In the genomic region with DNA sequence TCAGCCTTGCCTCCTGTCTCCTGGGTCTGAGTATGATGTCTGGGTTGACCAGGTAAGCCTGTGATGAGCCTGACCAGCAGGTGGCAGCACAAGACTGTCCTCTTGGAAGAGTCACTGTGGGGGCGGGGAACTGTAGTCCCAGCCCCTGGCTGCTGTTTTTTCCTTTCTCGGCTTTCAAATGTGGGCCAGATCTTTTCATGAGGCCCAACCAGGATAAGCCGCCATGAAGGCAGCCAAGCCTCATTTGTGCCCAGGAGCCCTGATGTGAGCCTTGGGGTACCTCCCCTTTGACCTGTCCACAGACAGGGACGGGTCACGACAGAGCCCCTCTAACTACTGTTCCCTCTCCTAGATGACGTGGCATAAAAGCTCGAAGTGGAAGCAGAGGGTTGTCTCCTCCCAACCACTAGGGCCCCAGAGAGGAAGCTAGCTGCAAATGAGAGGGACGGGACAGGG, we compare ENCODE assay signal across 1 mouse cellular context.
TF ChIP-seq lines count a peak whose summit lies in the region.

No protein-coding gene starts in this region.

TF ChIP-seq in CH12.LX, 34 proteins besides CTCF, POLR2A, EP300 and RAD21 (continued from another document):
- TF ChIP-seq TBP (conservative IDR thresholded peaks at IDR 0.05; ENCODE audit: low read depth, low read length) (no peak; the same call in 1 of the 2 replicates), NELFE (IDR thresholded peaks at IDR 0.05; ENCODE audit: low read depth, low read length) (peak; percentile 60), NRF1 (IDR thresholded peaks at IDR 0.05; ENCODE audit: low read depth, low read length) (no peak), JUN (IDR thresholded peaks at IDR 0.05; ENCODE audit: insufficient read depth, low read depth, low read length) (no peak), ZKSCAN1 (IDR thresholded peaks at IDR 0.05; ENCODE audit: borderline replicate concordance, low read depth, low read length) (no peak), ELF1 (IDR thresholded peaks at IDR 0.05; ENCODE audit: low read depth, low read length) (peak; percentile 7; the same call in 1 of the 2 replicates), TCF12 (IDR thresholded peaks at IDR 0.05; ENCODE audit: low read depth, low read length) (peak; percentile 56; the same call in 1 of the 2 replicates), ZC3H11A (IDR thresholded peaks at IDR 0.05; ENCODE audit: low read depth, low read length) (peak; percentile 73), KAT2A (IDR thresholded peaks at IDR 0.05; ENCODE audit: insufficient replicate concordance, low read length) (no peak), UBTF (IDR thresholded peaks at IDR 0.05; ENCODE audit: low read depth, low read length) (no peak), MAFK (IDR thresholded peaks at IDR 0.05; ENCODE audit: insufficient replicate concordance, low read length) (no peak), MEF2A (IDR thresholded peaks at IDR 0.05; ENCODE audit: borderline replicate concordance, low read depth, low read length) (peak; percentile 77; the same call in 1 of the 2 replicates), HCFC1 (IDR thresholded peaks at IDR 0.05; ENCODE audit: low read depth, low read length) (peak; percentile 48), USF1 (IDR thresholded peaks at IDR 0.05; ENCODE audit: low read depth, low read length) (no peak), E2F4 (IDR thresholded peaks at IDR 0.05; ENCODE audit: insufficient replicate concordance, low read depth, low read length) (no peak), POLR2AphosphoS2 (IDR thresholded peaks at IDR 0.05; ENCODE audit: low read depth, low read length) (peak; percentile 58; the same call in 1 of the 2 replicates), ETS1 (conservative IDR thresholded peaks at IDR 0.05; ENCODE audit: low read depth, low read length) (no peak), GABPA (IDR thresholded peaks at IDR 0.05; ENCODE audit: insufficient replicate concordance, low read depth, low read length) (no peak), RCOR1 (conservative IDR thresholded peaks at IDR 0.05; ENCODE audit: low read depth, low read length) (no peak), MXI1 (IDR thresholded peaks at IDR 0.05; ENCODE audit: low read depth, low read length) (peak; percentile 63; the same call in 1 of the 2 replicates), IRF4 (IDR thresholded peaks at IDR 0.05; ENCODE audit: low read depth, low read length) (peak; percentile 84), MAZ (IDR thresholded peaks at IDR 0.05; ENCODE audit: low read depth, low read length) (peak; percentile 62; the same call in 1 of the 2 replicates), BHLHE40 (IDR thresholded peaks at IDR 0.05; ENCODE audit: low read depth, low read length) (no peak; the same call in 1 of the 2 replicates), MYC (IDR thresholded peaks at IDR 0.05; ENCODE audit: low read depth, low read length) (no peak), PAX5 (IDR thresholded peaks at IDR 0.05; ENCODE audit: low read length) (no peak), CHD2 (IDR thresholded peaks at IDR 0.05; ENCODE audit: low read length) (peak; percentile 96), ZMIZ1 (IDR thresholded peaks at IDR 0.05; ENCODE audit: low read depth, low read length) (no peak), SMC3 (IDR thresholded peaks at IDR 0.05; ENCODE audit: low read depth, low read length) (peak; percentile 97), CHD1 (IDR thresholded peaks at IDR 0.05; ENCODE audit: low read depth, low read length) (no peak), ZNF384 (IDR thresholded peaks at IDR 0.05; ENCODE audit: low read depth, low read length) (peak; percentile 81), USF2 (conservative IDR thresholded peaks at IDR 0.05; ENCODE audit: low read depth, low read length) (no peak)
